Mouse (Mus musculus) neural tube, embryonic 13.5 days (tissue): ENCODE data around the gene Gm13304. TPM values are rescaled to one million over a fixed set of nuclear protein-coding genes. Genes with fewer than 3 reads are reported as not detected.
"Not testable (repeated sequence)": the region's sequence is repeated elsewhere in the genome, so short reads cannot be mapped to it uniquely, and the experiment has no call there.

Source experiments
- ATAC-seq: fragments of 200-750 bp; cut with Nextera tagmentation; 2 replicates; pipeline ENCODE4 v1.8.0; 2017; ENCODE audit warnings: low read depth, mild to moderate bottlenecking, moderate TSS enrichment, moderate library complexity
- H3K27ac ChIP-seq: fragments of 300-500 bp; sonication (generic); replicated peaks from 2 replicates; pipeline ENCODE4 v1.5.1; 2015; ENCODE audit warnings: moderate library complexity, mild to moderate bottlenecking, inconsistent platforms
- H3K27me3 ChIP-seq: fragments of 300-500 bp; sonication (generic); 2 replicates; pipeline ENCODE4 v1.6.1; 2015; ENCODE audit warnings: mild to moderate bottlenecking, inconsistent platforms
- H3K36me3 ChIP-seq: fragments of 300-500 bp; sonication (generic); 2 replicates; pipeline ENCODE4 v1.6.1; 2015; ENCODE audit warnings: mild to moderate bottlenecking, inconsistent platforms
- H3K4me1 ChIP-seq: fragments of 300-500 bp; sonication (generic); replicated peaks from 2 replicates; pipeline ENCODE4 v1.6.1; 2015; ENCODE audit warnings: inconsistent platforms
- H3K4me2 ChIP-seq: fragments of 300-500 bp; sonication (generic); 2 replicates; pipeline ENCODE4 v1.6.1; 2015; ENCODE audit warnings: inconsistent platforms, mild to moderate bottlenecking, moderate library complexity
- H3K4me3 ChIP-seq: fragments of 300-500 bp; sonication (generic); 2 replicates; pipeline ENCODE4 v1.5.1; 2015; ENCODE audit warnings: mild to moderate bottlenecking, inconsistent platforms
- H3K9ac ChIP-seq: fragments of 300-500 bp; sonication (generic); 2 replicates; pipeline ENCODE4 v1.6.1; 2015; ENCODE audit warnings: moderate library complexity, mild to moderate bottlenecking, inconsistent platforms
- H3K9me3 ChIP-seq: fragments of 300-500 bp; sonication (generic); 2 replicates; pipeline ENCODE4 v1.6.1; 2016; ENCODE audit warnings: inconsistent platforms
- WGBS: fragments of 180-500 bp; shearing (Covaris S2); methylation state at CpG from one replicate; pipeline ENCODE4 v1.1.7; 2015; 5-methylcytosine and 5-hydroxymethylcytosine counted together
- polyA plus RNA-seq: library from polyadenylated mRNA; unstranded; fragments of >200 nt; fragmentation: Nextera tagmentation; extraction: Ambion mirVana; gene quantifications from 2 replicates; pipeline ENCODE4 v1.2.1, GENCODE M21; 2015

Gm13304 gene
- polyA plus RNA-seq = not detected in 2 replicates

DNA sequence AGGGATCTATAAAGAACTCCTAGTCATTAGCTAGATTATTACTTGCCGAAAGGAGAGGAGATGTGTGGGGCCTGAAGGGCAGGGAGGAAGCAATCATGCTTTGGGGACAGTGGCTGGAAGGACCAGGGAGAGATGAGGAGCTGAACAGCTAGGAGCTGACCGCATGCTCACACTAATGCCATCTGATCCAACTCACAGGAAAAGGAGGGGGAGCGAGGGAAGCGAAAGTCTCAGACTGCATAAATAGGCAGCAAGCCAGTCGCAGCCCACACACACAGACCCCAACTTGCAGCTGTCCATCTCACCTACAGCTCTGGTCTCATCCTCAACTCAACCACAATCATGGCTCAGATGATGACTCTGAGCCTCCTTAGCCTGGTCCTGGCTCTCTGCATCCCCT lies at the start of gene Gm13304:
Gm13304 (plus strand) TSS at position 301 of the 400 bp plus-strand sequence.
- not testable (repeated sequence) for H3K27ac ChIP-seq, H3K27me3 ChIP-seq, H3K9me3 ChIP-seq, ATAC-seq, H3K9ac ChIP-seq, H3K4me2 ChIP-seq, H3K4me1 ChIP-seq, H3K4me3 ChIP-seq, H3K36me3 ChIP-seq
- WGBS = no CpG with 5 or more reads among the region's 5 CpGs

DNA sequence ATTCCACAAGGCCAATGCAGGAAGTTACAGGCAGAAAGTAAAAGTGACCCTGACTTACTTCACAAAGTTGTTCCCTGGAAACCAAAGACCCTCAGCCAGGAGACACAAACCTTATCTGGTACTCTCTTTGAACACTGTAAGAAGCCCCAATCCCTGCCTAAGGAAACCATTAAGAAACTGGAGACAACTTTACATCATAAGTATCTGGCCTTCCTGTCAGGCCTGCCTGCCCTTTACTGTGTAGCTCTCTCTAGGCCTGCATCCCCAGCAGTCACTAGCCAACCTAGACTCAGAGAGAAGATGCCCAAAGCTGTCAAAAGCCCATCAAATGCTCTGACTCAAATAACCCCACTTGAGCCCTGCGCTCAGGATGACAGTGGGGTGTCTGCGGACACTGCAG lies 23.7 kb upstream of the Gm13304 start, which contains the start of gene Gm3893:
Gm3893 (plus strand) TSS at position 301 of the 400 bp plus-strand sequence.
- H3K4me1 ChIP-seq, H3K27ac ChIP-seq, H3K9ac ChIP-seq, ATAC-seq, H3K9me3 ChIP-seq, H3K27me3 ChIP-seq, H3K4me3 ChIP-seq, H3K36me3 ChIP-seq, H3K4me2 ChIP-seq: not testable (repeated sequence)
- no CpG with 5 or more reads among the region's 2 CpGs for WGBS

DNA sequence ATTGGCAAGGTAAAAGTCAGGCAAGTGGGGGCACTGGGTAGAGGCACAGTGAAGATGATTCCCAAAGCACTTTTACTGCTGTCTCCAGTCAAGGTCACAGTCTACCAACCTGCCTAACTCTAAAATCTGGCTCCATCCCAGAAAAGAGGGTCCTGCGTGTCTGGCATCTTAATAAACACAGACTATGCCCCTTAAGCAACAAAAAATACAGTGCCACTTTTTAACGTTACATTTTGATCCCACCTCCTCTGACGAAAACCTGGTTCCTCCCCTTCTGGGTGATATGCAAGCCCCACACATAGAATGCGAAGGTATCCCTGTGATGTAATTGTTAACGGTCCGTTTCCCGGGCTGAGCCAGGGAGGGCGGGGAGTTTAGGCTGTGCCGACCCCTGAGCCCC lies 38.5 kb downstream of the Gm13304 start, which contains the start of gene Gm13306:
Gm13306 (plus strand) TSS at position 301 of the 400 bp plus-strand sequence.
- no CpG with 5 or more reads among the region's 9 CpGs for WGBS
- not testable (repeated sequence) for ATAC-seq, H3K36me3 ChIP-seq

More for the DNA sequence above, 38.5 kb downstream of the Gm13304 start, which contains the start of gene Gm13306:
- H3K4me3 ChIP-seq, H3K9me3 ChIP-seq, H3K4me2 ChIP-seq, H3K9ac ChIP-seq, H3K4me1 ChIP-seq, H3K27me3 ChIP-seq, H3K27ac ChIP-seq: not testable (repeated sequence)

Other genes starting within 250 kb of the Gm13304 start
- gene Gm21541, start 211.2 kb upstream of the Gm13304 start, polyA plus RNA-seq = not detected in 2 replicates
- gene Gm20878, start 173.2 kb upstream of the Gm13304 start, polyA plus RNA-seq = 7.0 and 7.8 TPM in 2 replicates
- 0.45 and 0.51 TPM in 2 replicates for gene Fam205a4, start 148.8 kb upstream of the Gm13304 start, polyA plus RNA-seq
- not detected in 2 replicates for gene Gm21093, start 80.1 kb upstream of the Gm13304 start, polyA plus RNA-seq
- not detected in 2 replicates for gene Gm3893, start 23.6 kb upstream of the Gm13304 start, polyA plus RNA-seq
- 0.92 TPM in 1 of 2 replicates, not detected in the other for gene Gm13306, start 38.6 kb downstream of the Gm13304 start, polyA plus RNA-seq
- not detected in 2 replicates for gene Gm13305, start 53.8 kb downstream of the Gm13304 start, polyA plus RNA-seq
- gene Gm10600, start 125.8 kb downstream of the Gm13304 start, polyA plus RNA-seq = not detected in 2 replicates
- gene Ccl21b, start 140.9 kb downstream of the Gm13304 start, polyA plus RNA-seq = not detected in 2 replicates
- gene Gm21953, start 179.4 kb downstream of the Gm13304 start, polyA plus RNA-seq = not detected in 2 replicates
- gene Fam205a3, start 203.5 kb downstream of the Gm13304 start, polyA plus RNA-seq = not detected in 2 replicates